Mouse (Mus musculus): ENCODE measurements around the gene Tfam.

GRCm38 (mm10) chr10:71284131-71284510 lies 46.0 kb upstream of the Tfam start:
- TF ChIP-seq CTCF (IDR thresholded peaks at IDR 0.05; ENCODE audit: extremely low read depth, insufficient read depth, insufficient read length, insufficient replicate concordance), result no peak
- TF ChIP-seq POLR2A (IDR thresholded peaks at IDR 0.05; ENCODE audit: low read depth, low read length), result no peak

All from spleen, adult 2 months (tissue).